Mouse (Mus musculus): ENCODE results near the gene Fxyd4. TPM values are rescaled to one million over a fixed set of nuclear protein-coding genes. Genes with fewer than 3 reads are reported as not detected.
A peak's percentile ranks its signal among the peaks of the same experiment; 100 is the strongest.

The Fxyd4 gene
- polyA plus RNA-seq, 1 experiment from 2014 or later, result 0.76 TPM

DNA sequence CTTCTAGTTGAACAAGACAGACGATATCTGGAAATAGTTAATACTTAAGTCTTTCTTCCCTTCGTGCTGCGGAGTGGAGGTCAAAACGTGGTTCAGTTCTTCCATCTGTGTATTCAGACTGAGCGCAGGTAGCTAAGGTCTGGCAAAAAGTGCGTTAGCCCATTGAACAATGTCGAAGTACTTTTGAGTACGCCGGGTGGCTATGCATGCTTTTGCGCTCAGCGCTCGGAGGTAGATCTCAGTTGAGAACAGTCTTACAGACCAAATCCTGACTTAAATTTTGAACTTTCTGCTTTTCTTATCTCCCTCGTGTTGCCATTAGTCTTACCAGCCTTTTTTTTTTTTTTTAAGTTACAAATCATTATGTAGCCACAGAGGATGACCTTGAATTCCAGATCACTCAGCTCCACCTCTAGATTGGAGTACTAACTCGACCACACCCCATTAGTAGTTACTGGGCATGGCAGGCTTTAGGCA, 29.0 kb downstream of the Fxyd4 start:
- Histone ChIP-seq H3K4me1 (ENCODE audit: control insufficient read depth, insufficient read depth, low read length) (peaks cover 18% of the 10 kb centered on the region), H3K4me2 (peak overlapping the region; percentile 79), H3K4me3 (ENCODE audit: low read depth, low read length) (peak overlapping the region; percentile 100), H3K9me3 (replicated peaks; ENCODE audit: control insufficient read depth, low read length) (no peaks in the 10 kb centered on the region), H3K9ac (ENCODE audit: low read depth, low read length) (peak overlapping the region; percentile 95), H3K27me3 (ENCODE audit: control insufficient read depth, insufficient read depth, low read length) (no peaks in the 10 kb centered on the region), H3K36me3 (ENCODE audit: control insufficient read depth, insufficient read depth, low read length) (no peaks in the 10 kb centered on the region), H3K27ac (ENCODE audit: low read depth, low read length) (peak overlapping the region; percentile 92)
- ATAC-seq (replicated peaks; ENCODE audit: insufficient number of reproducible peaks, low FRiP score, low TSS enrichment), result no peak
- WGBS (ENCODE audit: insufficient replicate concordance), result under 1% methylated on average over 14 of the region's 14 CpGs

GRCm38 (mm10) chr6:117907979-117908355, 29.5 kb downstream of the Fxyd4 start:
- H3K4me3 ChIP-seq (ENCODE audit: low read depth, low read length), result peak overlapping the region; percentile 100
- no peak for ATAC-seq (replicated peaks; ENCODE audit: insufficient number of reproducible peaks, low FRiP score, low TSS enrichment)
- no peaks in the 10 kb centered on the region for H3K27me3 ChIP-seq (ENCODE audit: control insufficient read depth, insufficient read depth, low read length)
- no peaks in the 10 kb centered on the region for H3K9me3 ChIP-seq (replicated peaks; ENCODE audit: control insufficient read depth, low read length)
- H3K9ac ChIP-seq (ENCODE audit: low read depth, low read length), result peak overlapping the region; percentile 95
- peaks cover 18% of the 10 kb centered on the region for H3K4me1 ChIP-seq (ENCODE audit: control insufficient read depth, insufficient read depth, low read length)
- H3K36me3 ChIP-seq (ENCODE audit: control insufficient read depth, insufficient read depth, low read length), result no peaks in the 10 kb centered on the region
- H3K4me2 ChIP-seq, result peak overlapping the region; percentile 79
- 0% methylated on average over 26 of the region's 26 CpGs for WGBS (ENCODE audit: insufficient replicate concordance)
- peak overlapping the region; percentile 92 for H3K27ac ChIP-seq (ENCODE audit: low read depth, low read length)

GRCm38 (mm10) chr6:117907301-117907978, 30.1 kb downstream of the Fxyd4 start:
- H3K27me3 ChIP-seq (ENCODE audit: control insufficient read depth, insufficient read depth, low read length), result no peaks in the 10 kb centered on the region
- peak overlapping the region; percentile 92 for H3K27ac ChIP-seq (ENCODE audit: low read depth, low read length)
- H3K4me1 ChIP-seq (ENCODE audit: control insufficient read depth, insufficient read depth, low read length), result peaks cover 21% of the 10 kb centered on the region
- H3K4me2 ChIP-seq, result peak overlapping the region; percentile 79
- WGBS (ENCODE audit: insufficient replicate concordance), result under 1% methylated on average over 63 of the region's 77 CpGs
- peak; percentile 72 for ATAC-seq (replicated peaks; ENCODE audit: insufficient number of reproducible peaks, low FRiP score, low TSS enrichment)
- H3K9me3 ChIP-seq (replicated peaks; ENCODE audit: control insufficient read depth, low read length), result no peaks in the 10 kb centered on the region
- peak overlapping the region; percentile 100 for H3K4me3 ChIP-seq (ENCODE audit: low read depth, low read length)
- H3K9ac ChIP-seq (ENCODE audit: low read depth, low read length), result peak overlapping the region; percentile 95
- H3K36me3 ChIP-seq (ENCODE audit: control insufficient read depth, insufficient read depth, low read length), result no peaks in the 10 kb centered on the region

DNA sequence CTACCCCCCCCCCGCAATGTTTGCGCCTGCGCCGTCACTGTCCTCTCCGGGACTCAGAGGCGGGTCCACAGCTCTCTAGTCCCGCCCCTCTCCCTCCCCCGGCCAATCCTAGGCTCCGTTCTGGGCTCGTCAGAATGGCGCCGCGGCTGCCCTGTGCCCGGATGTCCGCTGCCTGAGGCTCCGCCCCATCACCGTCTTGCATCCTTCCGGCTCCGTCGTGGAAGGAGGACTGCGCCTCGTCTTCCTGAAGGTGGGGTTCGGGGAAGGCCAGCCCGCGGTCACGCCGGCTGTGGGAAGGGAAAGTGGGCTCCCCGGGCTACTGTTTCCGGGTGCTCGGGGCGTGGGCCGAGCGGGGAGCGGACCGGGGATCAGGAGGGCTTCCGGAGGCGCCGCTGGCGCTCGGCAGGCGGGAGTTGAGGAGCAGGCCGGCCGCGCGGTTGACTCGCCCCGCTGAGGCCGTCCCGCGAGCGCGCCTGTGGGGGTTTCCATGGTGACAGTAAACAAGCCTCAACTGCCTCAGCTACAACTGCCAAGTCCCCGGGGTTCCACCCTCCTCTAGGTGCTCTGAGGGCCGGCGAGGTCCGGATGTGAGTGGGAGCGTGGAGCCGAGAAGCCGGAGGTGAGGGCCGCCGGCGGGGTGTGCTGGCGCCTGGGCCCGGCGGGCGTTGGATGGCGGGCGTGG, 30.8 kb downstream of the Fxyd4 start:
- H3K4me2 ChIP-seq, result peak overlapping the region; percentile 79
- H3K9me3 ChIP-seq (replicated peaks; ENCODE audit: control insufficient read depth, low read length), result no peaks in the 10 kb centered on the region
- no peaks in the 10 kb centered on the region for H3K27me3 ChIP-seq (ENCODE audit: control insufficient read depth, insufficient read depth, low read length)
- H3K36me3 ChIP-seq (ENCODE audit: control insufficient read depth, insufficient read depth, low read length), result no peaks in the 10 kb centered on the region
- peak overlapping the region; percentile 92 for H3K27ac ChIP-seq (ENCODE audit: low read depth, low read length)
- H3K4me3 ChIP-seq (ENCODE audit: low read depth, low read length), result peak overlapping the region; percentile 100
- H3K4me1 ChIP-seq (ENCODE audit: control insufficient read depth, insufficient read depth, low read length), result peaks cover 21% of the 10 kb centered on the region
- WGBS (ENCODE audit: insufficient replicate concordance), result under 1% methylated on average over 65 of the region's 68 CpGs
- peak overlapping the region; percentile 95 for H3K9ac ChIP-seq (ENCODE audit: low read depth, low read length)
- peak; percentile 96 for ATAC-seq (replicated peaks; ENCODE audit: insufficient number of reproducible peaks, low FRiP score, low TSS enrichment)

DNA sequence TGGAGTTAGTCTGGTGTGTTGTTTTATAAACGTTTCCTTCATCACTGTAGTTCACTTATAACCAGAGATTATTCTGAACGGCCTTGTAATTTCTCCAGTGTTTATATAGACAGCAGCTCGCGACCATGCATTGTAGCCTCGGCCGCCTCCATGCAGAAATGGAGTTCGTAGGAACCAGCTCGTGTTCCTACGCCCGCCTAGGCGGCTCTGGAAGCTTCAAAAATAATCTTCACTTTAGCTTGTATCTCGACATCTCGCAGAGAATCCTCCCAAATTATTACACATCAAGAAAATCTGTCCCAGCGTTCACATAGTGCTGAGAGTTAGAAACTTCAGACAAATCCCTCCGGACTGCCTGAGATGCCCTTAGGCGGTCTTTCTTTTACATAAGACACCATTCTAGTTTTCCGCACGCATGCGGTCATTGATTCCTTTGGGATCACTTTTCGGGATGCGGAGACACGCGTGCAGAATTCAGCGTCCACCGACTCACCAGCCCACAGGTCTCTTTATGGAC, 31.4 kb downstream of the Fxyd4 start:
- Histone ChIP-seq H3K4me3 (ENCODE audit: low read depth, low read length) (peak overlapping the region; percentile 100), H3K4me1 (ENCODE audit: control insufficient read depth, insufficient read depth, low read length) (peaks cover 21% of the 10 kb centered on the region), H3K4me2 (peak overlapping the region; percentile 72), H3K9ac (ENCODE audit: low read depth, low read length) (peak overlapping the region; percentile 88), H3K36me3 (ENCODE audit: control insufficient read depth, insufficient read depth, low read length) (no peaks in the 10 kb centered on the region), H3K9me3 (replicated peaks; ENCODE audit: control insufficient read depth, low read length) (no peaks in the 10 kb centered on the region), H3K27me3 (ENCODE audit: control insufficient read depth, insufficient read depth, low read length) (no peaks in the 10 kb centered on the region), H3K27ac (ENCODE audit: low read depth, low read length) (peak overlapping the region; percentile 88)
- ATAC-seq (replicated peaks; ENCODE audit: insufficient number of reproducible peaks, low FRiP score, low TSS enrichment), result peak; percentile 4; the same call in 1 of the 2 replicates
- under 1% methylated on average over 25 of the region's 25 CpGs for WGBS (ENCODE audit: insufficient replicate concordance)

DNA sequence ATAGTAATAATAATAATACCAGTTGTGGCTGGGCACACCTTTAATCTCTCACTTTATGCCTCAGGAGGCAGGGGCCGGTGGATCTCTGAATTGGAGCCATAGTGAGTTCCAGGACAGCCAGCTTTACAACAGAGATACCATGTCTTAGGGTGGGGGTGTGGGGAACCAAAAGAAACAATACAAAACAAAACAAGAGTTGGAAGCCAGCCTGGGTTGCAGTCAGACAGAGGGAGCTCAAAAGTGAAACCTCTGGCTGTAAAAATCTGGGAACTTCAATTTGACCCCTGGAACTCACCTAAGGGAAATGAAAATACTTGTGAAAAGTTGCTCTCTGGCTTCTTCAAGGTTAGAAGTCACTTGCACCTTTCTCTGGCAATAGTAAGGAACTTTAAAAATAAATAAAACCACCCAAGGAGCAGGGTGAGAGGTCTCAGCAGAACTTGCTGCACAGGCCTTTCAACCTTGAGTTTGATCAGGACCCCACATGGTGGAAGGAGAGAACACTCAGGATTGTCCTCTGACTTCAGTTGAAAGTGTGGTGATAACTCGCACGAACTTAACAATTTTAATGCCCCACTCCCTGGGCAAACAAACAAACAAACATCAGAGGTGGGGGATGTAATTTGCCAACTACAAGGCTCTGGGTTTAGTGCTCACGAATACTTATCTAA, 32.1 kb downstream of the Fxyd4 start:
- H3K27me3 ChIP-seq (ENCODE audit: control insufficient read depth, insufficient read depth, low read length), result no peaks in the 10 kb centered on the region
- 14% methylated on average over 4 of the region's 4 CpGs for WGBS (ENCODE audit: insufficient replicate concordance)
- H3K36me3 ChIP-seq (ENCODE audit: control insufficient read depth, insufficient read depth, low read length), result no peaks in the 10 kb centered on the region
- peak overlapping the region; percentile 100 for H3K4me3 ChIP-seq (ENCODE audit: low read depth, low read length)
- peak overlapping the region; percentile 72 for H3K4me2 ChIP-seq
- H3K9me3 ChIP-seq (replicated peaks; ENCODE audit: control insufficient read depth, low read length), result no peaks in the 10 kb centered on the region
- peaks cover 21% of the 10 kb centered on the region for H3K4me1 ChIP-seq (ENCODE audit: control insufficient read depth, insufficient read depth, low read length)
- H3K27ac ChIP-seq (ENCODE audit: low read depth, low read length), result peak overlapping the region; percentile 88
- no peak for ATAC-seq (replicated peaks; ENCODE audit: insufficient number of reproducible peaks, low FRiP score, low TSS enrichment)
- H3K9ac ChIP-seq (ENCODE audit: low read depth, low read length), result peak overlapping the region; percentile 88

DNA sequence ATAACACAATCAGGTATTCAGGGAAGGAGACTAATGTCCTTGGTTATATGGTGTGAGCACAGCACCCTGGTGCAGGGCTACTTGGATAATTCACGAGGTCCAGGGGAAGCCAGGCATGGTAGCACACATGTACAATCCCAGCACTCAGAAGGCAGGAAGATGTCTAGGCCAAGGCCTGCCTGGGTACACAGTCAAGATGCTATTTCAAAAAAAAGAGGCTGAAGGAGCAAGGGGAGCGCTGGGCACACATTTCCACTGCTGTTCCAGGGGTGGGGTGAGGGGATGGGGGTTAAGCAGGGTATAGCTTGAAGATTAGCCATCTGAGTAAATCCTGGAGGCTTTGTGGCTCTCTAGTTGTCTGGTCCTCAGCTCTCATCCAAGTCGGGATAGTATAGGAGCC, 33.7 kb downstream of the Fxyd4 start:
- H3K4me3 ChIP-seq (ENCODE audit: low read depth, low read length), result no peak overlapping the region
- H3K27me3 ChIP-seq (ENCODE audit: control insufficient read depth, insufficient read depth, low read length), result no peaks in the 10 kb centered on the region
- H3K4me1 ChIP-seq (ENCODE audit: control insufficient read depth, insufficient read depth, low read length), result peaks cover 12% of the 10 kb centered on the region
- no peak for ATAC-seq (replicated peaks; ENCODE audit: insufficient number of reproducible peaks, low FRiP score, low TSS enrichment)
- H3K9ac ChIP-seq (ENCODE audit: low read depth, low read length), result no peak overlapping the region
- no peaks in the 10 kb centered on the region for H3K36me3 ChIP-seq (ENCODE audit: control insufficient read depth, insufficient read depth, low read length)
- no peak overlapping the region for H3K27ac ChIP-seq (ENCODE audit: low read depth, low read length)
- WGBS (ENCODE audit: insufficient replicate concordance), result 76% methylated on average over 3 of the region's 3 CpGs
- H3K9me3 ChIP-seq (replicated peaks; ENCODE audit: control insufficient read depth, low read length), result no peaks in the 10 kb centered on the region
- H3K4me2 ChIP-seq, result no peak overlapping the region

DNA sequence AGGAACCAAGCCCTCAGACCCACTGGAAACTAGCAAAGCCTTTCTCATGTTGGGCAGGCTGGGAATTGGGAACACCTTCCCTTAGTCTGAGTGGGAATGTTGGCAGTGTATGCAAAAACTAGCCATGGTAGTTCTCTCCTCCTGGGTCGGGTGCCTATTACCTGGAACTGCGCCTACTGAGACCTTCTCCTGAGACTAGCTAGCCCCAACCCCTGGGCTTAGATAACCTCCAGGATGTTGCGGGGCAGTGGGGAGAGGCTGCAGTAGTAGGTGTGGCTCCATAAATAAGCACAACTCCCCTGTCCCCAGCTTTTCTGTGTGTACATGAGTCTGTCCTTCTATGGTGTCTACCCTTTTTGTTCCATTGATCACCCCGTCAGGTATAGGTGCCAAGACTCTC, 34.9 kb downstream of the Fxyd4 start:
- H3K4me3 ChIP-seq (ENCODE audit: low read depth, low read length), result no peak overlapping the region
- WGBS (ENCODE audit: insufficient replicate concordance), result 74% methylated on average over 4 of the region's 4 CpGs
- H3K36me3 ChIP-seq (ENCODE audit: control insufficient read depth, insufficient read depth, low read length), result no peaks in the 10 kb centered on the region
- H3K27ac ChIP-seq (ENCODE audit: low read depth, low read length), result no peak overlapping the region
- H3K27me3 ChIP-seq (ENCODE audit: control insufficient read depth, insufficient read depth, low read length), result no peaks in the 10 kb centered on the region
- H3K9me3 ChIP-seq (replicated peaks; ENCODE audit: control insufficient read depth, low read length), result no peaks in the 10 kb centered on the region
- H3K4me1 ChIP-seq (ENCODE audit: control insufficient read depth, insufficient read depth, low read length), result peaks cover 8% of the 10 kb centered on the region
- no peak for ATAC-seq (replicated peaks; ENCODE audit: insufficient number of reproducible peaks, low FRiP score, low TSS enrichment)
- no peak overlapping the region for H3K4me2 ChIP-seq
- no peak overlapping the region for H3K9ac ChIP-seq (ENCODE audit: low read depth, low read length)
